Mouse (Mus musculus): ENCODE measurements at regions not wholly inside any gene's neighbourhood (a gene's known extent, or its start where the extent isn't known, plus 50 kb on each side); places are given as distances from the start of the nearest gene placed in this dataset.

GRCm38 (mm10) chr4:124414386-124414785 is 196.2 kb downstream of the 3100002H09Rik start:
- TF ChIP-seq CTCF (IDR thresholded peaks at IDR 0.05; ENCODE audit: insufficient read depth, low read depth, low read length) (no peak), POLR2A (IDR thresholded peaks at IDR 0.05; ENCODE audit: insufficient read depth, low read depth, low read length) (no peak)

All from olfactory bulb, adult 2 months (tissue).